Mouse (Mus musculus) cortical plate, adult 2 months (tissue): ENCODE results near the gene Arhgap15.

Experiments
- CTCF ChIP-seq: fragments of 200-500 bp; IDR thresholded peaks from 2 replicates; pipeline ENCODE4 v1.5.1; 2011; ENCODE audit warnings: mild to moderate bottlenecking, control low read depth, low read length; ENCODE audit not compliant: insufficient read depth; ENCODE audit errors: extremely low read depth
- POLR2A ChIP-seq: fragments of 200-500 bp; IDR thresholded peaks from 2 replicates; pipeline ENCODE4 v1.6.1; 2011; ENCODE audit warnings: mild to moderate bottlenecking, low read length, control low read depth; ENCODE audit not compliant: insufficient read depth; ENCODE audit errors: extremely low read depth

- TF ChIP-seq POLR2A (no peak), CTCF (no peak)
Observed at GRCm38 (mm10) chr2:43788484-43788883, 39.9 kb downstream of the Arhgap15 start.
